Mouse (Mus musculus) adrenal gland, postnatal 14 days (tissue): ENCODE results near the gene Nipsnap2. TPM values are rescaled to one million over a fixed set of nuclear protein-coding genes. Genes with fewer than 3 reads are reported as not detected.
"Not testable (repeated sequence)": the region's sequence is repeated elsewhere in the genome, so short reads cannot be mapped to it uniquely, and the experiment has no call there.

Source experiments
- DNase-seq: peaks from one replicate; pipeline ENCODE4 v3.0.0; 2021; ENCODE audit warnings: mixed read lengths
- total RNA-seq: library from RNA; stranded (reverse); gene quantifications from 2 replicates; pipeline ENCODE4 v1.2.3, GENCODE M21; 2021

Gene Nipsnap2
- total RNA-seq, 1 experiment from 2014 or later = 116 TPM

- DNase-seq = no peak
Measured at GRCm38 (mm10) chr5:129761865-129762540, 37.1 kb downstream of the Nipsnap2 start.

GRCm38 (mm10) chr5:129770443-129771355 lies 45.8 kb downstream of the Nipsnap2 start:
- peak; percentile 18 for DNase-seq

GRCm38 (mm10) chr5:129772433-129772832 lies 47.6 kb downstream of the Nipsnap2 start:
- DNase-seq = no peak

- DNase-seq = not testable (repeated sequence)
Measured at GRCm38 (mm10) chr5:129773330-129773729, 48.5 kb downstream of the Nipsnap2 start.

GRCm38 (mm10) chr5:129774661-129775060 lies 49.8 kb downstream of the Nipsnap2 start:
- DNase-seq = no peak

- no peak for DNase-seq
Measured at GRCm38 (mm10) chr5:129778348-129778995, 53.6 kb downstream of the Nipsnap2 start.

- peak; percentile 90 for DNase-seq
Measured at GRCm38 (mm10) chr5:129778996-129779716, 54.3 kb downstream of the Nipsnap2 start.

- DNase-seq = no peak
Measured at GRCm38 (mm10) chr5:129780131-129780530, 55.3 kb downstream of the Nipsnap2 start.

GRCm38 (mm10) chr5:129782211-129782610 lies 57.3 kb downstream of the Nipsnap2 start:
- peak; percentile 48 for DNase-seq

GRCm38 (mm10) chr5:129785235-129785870 lies 60.5 kb downstream of the Nipsnap2 start:
- no peak for DNase-seq

- no peak for DNase-seq
Measured at GRCm38 (mm10) chr5:129786161-129786560, 61.3 kb downstream of the Nipsnap2 start.

GRCm38 (mm10) chr5:129786818-129787790 lies 62.2 kb downstream of the Nipsnap2 start, which contains the start of gene Psph:
TSS of gene Psph (minus strand) at chr5:129787449.
- peak; percentile 98 for DNase-seq

- no peak for DNase-seq
Measured at GRCm38 (mm10) chr5:129787818-129788593, 63.1 kb downstream of the Nipsnap2 start.

- DNase-seq = not testable (repeated sequence)
Measured at GRCm38 (mm10) chr5:129790591-129790990, 65.7 kb downstream of the Nipsnap2 start.

Other genes starting within 250 kb of the Nipsnap2 start
- 57.9 and 65.5 TPM in 2 replicates for gene Sfswap, start 223.8 kb upstream of the Nipsnap2 start, total RNA-seq
- gene Mmp17, start 140.9 kb upstream of the Nipsnap2 start, total RNA-seq = 1.2 and 1.7 TPM in 2 replicates
- gene Zfp11, start 55.0 kb upstream of the Nipsnap2 start, total RNA-seq = 2.9 and 3.2 TPM in 2 replicates
- gene Sept14, start 16.6 kb upstream of the Nipsnap2 start, total RNA-seq = not detected in 2 replicates
- gene Mrps17, start 9.6 kb upstream of the Nipsnap2 start, total RNA-seq = 90.9 and 98.1 TPM in 2 replicates
- 25.3 and 26.7 TPM in 2 replicates for gene Psph, start 62.4 kb downstream of the Nipsnap2 start, total RNA-seq
- 39.5 and 44.8 TPM in 2 replicates for gene Sumf2, start 121.9 kb downstream of the Nipsnap2 start, total RNA-seq
- gene Chchd2, start 162.4 kb downstream of the Nipsnap2 start, total RNA-seq = 932 and 939 TPM in 2 replicates
- gene Zbed5, start 170.7 kb downstream of the Nipsnap2 start, total RNA-seq = 1.6 and 1.7 TPM in 2 replicates
- gene Phkg1, start 173.5 kb downstream of the Nipsnap2 start, total RNA-seq = 1.2 and 1.7 TPM in 2 replicates
- 4.3 and 5.9 TPM in 2 replicates for gene Nupr1l, start 183.5 kb downstream of the Nipsnap2 start, total RNA-seq
- 30.1 and 31.2 TPM in 2 replicates for gene Vkorc1l1, start 216.9 kb downstream of the Nipsnap2 start, total RNA-seq